Mouse (Mus musculus) stomach, postnatal 0 days (tissue): Measurements from ENCODE around the gene Clec2d. TPM values are rescaled to one million over a fixed set of nuclear protein-coding genes. Genes with fewer than 3 reads are reported as not detected.

Experiments
- ATAC-seq: fragments of 200-750 bp; cut with Nextera tagmentation; 2 replicates; pipeline ENCODE4 v1.8.0; 2017; ENCODE audit not compliant: low FRiP score, low TSS enrichment
- DNase-seq: peaks from one replicate; pipeline ENCODE4 v3.0.0-alpha.2; 2016; ENCODE audit warnings: low spot score
- H3K27ac ChIP-seq: fragments of 300-500 bp; sonication (generic); replicated peaks from 2 replicates; pipeline ENCODE4 v1.5.1; 2014; ENCODE audit warnings: mild to moderate bottlenecking, control low read depth
- H3K27me3 ChIP-seq: fragments of 300-500 bp; sonication (generic); 2 replicates; pipeline ENCODE4 v1.6.1; 2014; ENCODE audit warnings: low read length; ENCODE audit not compliant: control insufficient read depth, insufficient read depth
- H3K36me3 ChIP-seq: fragments of 300-500 bp; sonication (generic); 2 replicates; pipeline ENCODE4 v1.6.1; 2014; ENCODE audit warnings: low read length, mixed read lengths; ENCODE audit not compliant: control insufficient read depth, insufficient read depth
- H3K4me1 ChIP-seq: fragments of 300-500 bp; sonication (generic); replicated peaks from 2 replicates; pipeline ENCODE4 v1.6.1; 2014; ENCODE audit warnings: antibody characterized with exemption; ENCODE audit not compliant: control insufficient read depth, insufficient read depth
- H3K4me2 ChIP-seq: fragments of 300-500 bp; sonication (generic); replicated peaks from 2 replicates; pipeline ENCODE4 v1.6.1; 2014; ENCODE audit warnings: low read depth, mild to moderate bottlenecking, control low read depth, moderate library complexity
- H3K4me3 ChIP-seq: fragments of 300-500 bp; sonication (generic); 2 replicates; pipeline ENCODE4 v1.5.1; 2014; ENCODE audit warnings: low read depth, low read length, control low read depth
- H3K9ac ChIP-seq: fragments of 300-500 bp; sonication (generic); 2 replicates; pipeline ENCODE4 v1.6.1; 2014; ENCODE audit warnings: mild to moderate bottlenecking, low read length, control low read depth, mixed read lengths
- H3K9me3 ChIP-seq: fragments of 300-500 bp; sonication (generic); 2 replicates; pipeline ENCODE4 v1.6.1; 2016; ENCODE audit warnings: low read length; ENCODE audit not compliant: control insufficient read depth
- CTCF ChIP-seq: IDR thresholded peaks from 2 replicates; pipeline ENCODE4 v1.5.1; 2016; ENCODE audit warnings: antibody characterized with exemption, low read depth, mild to moderate bottlenecking, moderate library complexity
- EP300 ChIP-seq: optimal IDR thresholded peaks from 2 replicates; pipeline ENCODE3; 2016; ENCODE audit warnings: antibody characterized with exemption
- WGBS: fragments of 180-500 bp; shearing (Covaris S2); extraction: QIAGEN DNeasy Blood & Tissue Kit; methylation state at CpG from one replicate; pipeline ENCODE4 v1.1.7; 2014; 5-methylcytosine and 5-hydroxymethylcytosine counted together
- polyA plus RNA-seq: library from polyadenylated mRNA; unstranded; fragments of >200 nt; fragmentation: Nextera tagmentation; extraction: Ambion mirVana; gene quantifications from 2 replicates; pipeline ENCODE4 v1.2.1, GENCODE M21; 2015

The Clec2d gene
- polyA plus RNA-seq, 1 experiment from 2014 or later: 0.42 TPM

DNA sequence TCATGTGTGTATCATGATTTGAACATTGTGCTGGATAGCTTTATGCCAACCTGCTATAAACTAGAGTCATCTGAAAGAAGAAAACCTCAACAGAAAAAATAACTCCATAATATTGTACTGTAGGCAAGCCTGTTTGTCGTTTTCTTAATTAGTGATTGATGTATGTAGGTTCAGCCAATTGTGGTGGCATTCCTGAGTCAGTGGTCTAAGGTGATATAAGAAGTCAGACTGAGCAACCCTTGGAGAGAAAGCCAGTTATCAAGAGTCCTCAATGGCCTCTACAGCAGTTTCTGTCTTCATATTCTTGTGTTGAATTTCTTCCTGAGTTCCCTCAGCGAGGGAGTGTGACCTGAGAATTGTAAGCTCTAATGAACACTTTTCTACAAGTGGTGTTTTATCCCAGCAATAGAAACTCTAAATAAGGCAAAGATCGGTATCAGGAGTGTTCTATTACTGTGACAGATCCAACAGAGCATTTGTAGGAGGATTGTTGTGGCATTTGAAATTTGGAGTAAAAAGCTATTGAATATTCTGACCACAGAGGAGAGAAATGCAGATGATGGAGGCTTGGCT, 17.7 kb upstream of the Clec2d start:
- TF ChIP-seq CTCF: no peak
- no peak for TF ChIP-seq EP300
- Histone ChIP-seq H3K4me1 (no peaks in the 10 kb centered on the region), H3K27me3 (no peaks in the 10 kb centered on the region), H3K9ac (no peak overlapping the region), H3K9me3 (no peaks in the 10 kb centered on the region), H3K4me3 (no peak overlapping the region), H3K4me2 (no peak overlapping the region), H3K36me3 (no peaks in the 10 kb centered on the region), H3K27ac (0 out of 2 replicates have a peak overlapping the region, but pooled peaks have one; percentile 24)
- 78% methylated on average over 3 of the region's 3 CpGs for WGBS
- no peak for DNase-seq
- no peak for ATAC-seq

DNA sequence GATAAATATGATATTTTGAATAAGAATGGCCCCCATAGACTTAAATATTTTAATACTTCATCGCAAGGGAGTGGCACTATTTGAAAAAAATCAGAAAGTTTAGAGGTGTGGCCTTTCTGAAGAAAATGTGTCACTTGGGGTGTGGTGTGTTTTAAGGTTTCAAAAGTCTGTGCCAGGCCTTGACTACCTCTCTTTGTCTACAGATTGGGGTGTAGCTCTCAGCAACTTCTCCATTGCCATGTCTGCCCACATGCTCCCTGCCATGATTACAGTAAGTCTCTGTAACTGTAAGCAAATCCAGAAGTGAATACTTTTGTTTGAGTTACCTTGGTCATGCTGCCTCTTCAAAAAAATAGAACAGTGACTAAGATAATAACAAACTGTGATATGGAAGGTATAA, 16.8 kb upstream of the Clec2d start:
- no peak overlapping the region for H3K27ac ChIP-seq
- no peak for TF ChIP-seq CTCF
- TF ChIP-seq EP300: no peak
- H3K9me3 ChIP-seq: no peaks in the 10 kb centered on the region
- 65% methylated on average over 1 of the region's 1 CpGs for WGBS
- no peak overlapping the region for H3K4me3 ChIP-seq
- ATAC-seq: no peak
- no peaks in the 10 kb centered on the region for H3K36me3 ChIP-seq
- no peaks in the 10 kb centered on the region for H3K4me1 ChIP-seq
- H3K9ac ChIP-seq: no peak overlapping the region
- DNase-seq: no peak
- no peak overlapping the region for H3K4me2 ChIP-seq
- H3K27me3 ChIP-seq: no peaks in the 10 kb centered on the region

DNA sequence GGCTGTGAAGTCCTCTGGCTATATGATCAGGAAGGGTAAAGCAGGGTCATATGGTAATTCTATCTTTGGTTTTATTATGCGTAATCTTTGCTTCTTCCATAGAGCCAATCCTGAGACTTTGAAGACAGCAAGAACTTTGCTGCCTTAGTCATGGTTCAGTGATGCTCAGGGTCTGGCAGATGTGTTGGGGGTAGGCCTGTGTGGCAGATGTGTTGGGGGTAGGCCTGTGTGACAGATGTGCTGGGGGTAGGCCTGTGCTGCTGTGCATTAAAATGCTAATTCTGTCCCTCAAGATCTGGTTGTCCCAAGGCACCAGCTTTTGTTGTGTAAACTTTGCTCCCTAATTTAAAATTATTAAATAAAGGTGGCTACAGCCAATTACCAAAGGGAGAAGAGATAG, 9.5 kb upstream of the Clec2d start:
- ATAC-seq: no peak
- Histone ChIP-seq H3K4me1 (no peaks in the 10 kb centered on the region), H3K27me3 (no peaks in the 10 kb centered on the region), H3K9me3 (no peaks in the 10 kb centered on the region), H3K4me2 (no peak overlapping the region), H3K36me3 (no peaks in the 10 kb centered on the region), H3K4me3 (no peak overlapping the region), H3K9ac (no peak overlapping the region), H3K27ac (no peak overlapping the region)
- no peak for DNase-seq
- no peak for TF ChIP-seq EP300
- TF ChIP-seq CTCF: no peak
- WGBS: 100% methylated on average over 1 of the region's 1 CpGs

DNA sequence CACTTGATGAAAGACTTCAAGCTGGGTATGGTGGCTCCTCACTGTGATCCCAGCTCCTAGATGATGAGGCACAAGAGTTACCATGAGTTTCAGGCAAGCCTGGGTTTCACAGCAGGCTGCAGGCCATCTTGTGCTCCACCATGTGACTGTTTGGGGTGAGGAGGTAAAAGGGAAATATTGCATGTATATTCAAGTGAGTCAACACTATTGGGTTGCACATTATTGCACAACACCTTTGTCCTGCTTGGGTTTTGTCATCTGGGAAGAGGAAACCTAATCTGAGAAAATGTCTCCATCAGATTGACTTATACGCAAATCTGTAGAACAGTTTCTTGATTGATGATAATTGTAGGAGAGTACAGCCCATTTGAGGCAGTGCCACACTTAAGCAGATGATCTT, 8.7 kb upstream of the Clec2d start:
- Histone ChIP-seq H3K27me3 (no peaks in the 10 kb centered on the region), H3K27ac (no peak overlapping the region), H3K4me2 (no peak overlapping the region), H3K4me3 (no peak overlapping the region), H3K4me1 (no peaks in the 10 kb centered on the region), H3K9ac (no peak overlapping the region), H3K9me3 (no peaks in the 10 kb centered on the region), H3K36me3 (no peaks in the 10 kb centered on the region)
- TF ChIP-seq EP300 (no peak), CTCF (no peak)
- no peak for ATAC-seq
- WGBS: 97% methylated on average over 1 of the region's 1 CpGs
- no peak for DNase-seq

DNA sequence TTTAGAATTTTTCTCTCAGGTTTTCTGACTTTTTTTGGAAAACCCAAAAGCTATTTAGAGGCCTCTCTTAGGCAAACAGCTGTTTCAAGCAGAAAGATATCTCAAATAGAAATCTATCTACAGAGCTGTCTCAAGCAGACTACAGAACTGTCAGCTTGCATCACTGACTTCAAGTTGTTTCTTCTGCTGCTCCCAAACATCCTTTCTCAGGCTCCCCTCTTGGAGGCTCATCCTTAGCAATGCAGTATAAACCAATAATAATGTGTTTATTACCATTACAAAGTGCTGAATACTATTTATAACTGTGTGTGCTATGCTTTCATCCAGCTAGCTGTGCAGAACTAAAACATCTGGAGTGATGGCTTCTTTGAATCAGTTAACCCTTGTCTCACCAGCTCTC, 5.6 kb upstream of the Clec2d start:
- Histone ChIP-seq H3K4me1 (no peaks in the 10 kb centered on the region), H3K36me3 (no peaks in the 10 kb centered on the region), H3K9me3 (no peaks in the 10 kb centered on the region), H3K9ac (no peak overlapping the region), H3K4me2 (no peak overlapping the region), H3K4me3 (no peak overlapping the region), H3K27ac (no peak overlapping the region), H3K27me3 (no peaks in the 10 kb centered on the region)
- TF ChIP-seq CTCF (no peak), EP300 (no peak)
- DNase-seq: no peak
- no peak for ATAC-seq

DNA sequence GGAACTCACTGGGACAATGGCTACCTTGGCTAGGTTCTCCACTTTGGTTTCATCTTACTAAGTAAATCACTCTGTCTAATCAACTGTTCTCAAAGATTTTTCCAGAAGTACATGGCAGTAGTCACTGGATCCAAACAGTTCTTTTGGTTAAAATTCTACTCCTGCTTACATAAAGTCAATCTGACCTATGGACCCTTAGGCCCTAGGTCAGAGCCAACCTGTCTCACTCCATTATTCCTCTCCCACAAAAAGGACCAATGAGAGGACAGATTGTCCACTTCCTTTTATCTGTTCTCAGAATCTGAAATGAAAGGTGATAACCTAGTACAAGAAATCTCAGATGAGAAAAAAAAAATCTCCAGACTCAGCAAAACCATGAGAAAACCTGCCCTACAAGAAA, 4.8 kb upstream of the Clec2d start:
- Histone ChIP-seq H3K27me3 (no peaks in the 10 kb centered on the region), H3K36me3 (no peaks in the 10 kb centered on the region), H3K4me3 (no peak overlapping the region), H3K4me2 (no peak overlapping the region), H3K27ac (no peak overlapping the region), H3K9ac (no peak overlapping the region), H3K4me1 (no peaks in the 10 kb centered on the region), H3K9me3 (no peaks in the 10 kb centered on the region)
- TF ChIP-seq EP300 (no peak), CTCF (no peak)
- DNase-seq (no peak), ATAC-seq (no peak)
